Mouse (Mus musculus): ENCODE results near the gene Prkci. TPM values are rescaled to one million over a fixed set of nuclear protein-coding genes. Genes with fewer than 3 reads are reported as not detected.

Prkci gene
- polyA plus RNA-seq (2015; fragmentation: Nextera tagmentation; extraction: Ambion mirVana): 39.7 and 42.5 TPM in 2 replicates

DNA sequence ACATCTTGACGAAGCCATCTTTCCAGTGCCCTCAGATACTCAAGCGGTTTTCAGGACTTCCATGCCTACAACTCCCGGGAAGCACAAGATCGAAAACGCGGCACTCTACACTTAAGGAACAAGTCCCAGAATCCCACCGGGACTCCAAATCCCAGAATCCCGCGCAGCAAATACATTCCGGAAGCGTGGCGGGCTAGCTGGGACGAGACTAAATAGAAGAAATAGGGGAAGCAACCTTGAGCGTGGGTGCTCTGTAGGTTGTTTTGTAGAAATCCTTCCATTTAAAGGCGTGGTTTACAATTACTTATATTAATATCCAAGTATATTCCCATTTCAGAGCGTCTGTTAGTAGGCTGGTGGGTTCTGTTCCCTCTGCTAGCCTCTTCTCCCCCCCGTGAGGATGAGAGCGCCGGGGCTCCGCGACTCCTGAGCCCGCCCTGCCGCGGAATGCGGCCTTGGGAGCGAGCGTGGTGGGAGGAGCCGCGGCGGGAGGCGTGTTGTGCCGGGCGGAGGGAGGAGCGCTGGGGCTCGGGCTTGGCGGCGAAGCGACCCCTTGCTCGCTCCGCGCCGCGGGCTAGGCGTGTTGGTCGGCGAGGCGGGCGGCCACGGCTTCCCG lies at the start of gene Prkci:
Gene Prkci (plus strand): TSS at position 465 of the 616 bp plus-strand sequence.
- peak; percentile 97 for ATAC-seq (ENCODE audit: low FRiP score, low TSS enrichment)
- under 1% methylated on average over 41 of the region's 50 CpGs for WGBS

GRCm38 (mm10) chr3:30951652-30952051 lies 43.9 kb upstream of the Prkci start:
- no peak overlapping the region for H3K4me3 ChIP-seq (ENCODE audit: low read length)
- 76% methylated on average over 3 of the region's 3 CpGs for WGBS
- no peaks in the 10 kb centered on the region for H3K4me1 ChIP-seq (ENCODE audit: insufficient read depth, low read length)
- no peak overlapping the region for H3K4me2 ChIP-seq (replicated peaks; ENCODE audit: low read depth, low read length)
- no peaks in the 10 kb centered on the region for H3K27me3 ChIP-seq (ENCODE audit: insufficient read depth, low read length)
- ATAC-seq (ENCODE audit: low FRiP score, low TSS enrichment): no peak
- H3K36me3 ChIP-seq (ENCODE audit: insufficient read depth, low read length): peaks cover 54% of the 10 kb centered on the region
- no peaks in the 10 kb centered on the region for H3K9me3 ChIP-seq (ENCODE audit: low read length)
- H3K9ac ChIP-seq (replicated peaks; ENCODE audit: low read length): no peak overlapping the region
- H3K27ac ChIP-seq (ENCODE audit: low read length): no peak overlapping the region

More for the DNA sequence above, at the start of gene Prkci:
- Histone ChIP-seq H3K27me3 (ENCODE audit: insufficient read depth, low read length) (no peaks in the 10 kb centered on the region), H3K4me1 (ENCODE audit: insufficient read depth, low read length) (peaks cover 35% of the 10 kb centered on the region), H3K9ac (replicated peaks; ENCODE audit: low read length) (peak within 1 kb of the TSS; percentile 88), H3K4me3 (ENCODE audit: low read length) (peak within 1 kb of the TSS; percentile 83), H3K36me3 (ENCODE audit: insufficient read depth, low read length) (no peaks in the 10 kb centered on the region), H3K4me2 (replicated peaks; ENCODE audit: low read depth, low read length) (peak within 1 kb of the TSS; percentile 62), H3K9me3 (ENCODE audit: low read length) (no peaks in the 10 kb centered on the region), H3K27ac (ENCODE audit: low read length) (peak within 1 kb of the TSS; percentile 87)

- no peaks in the 10 kb centered on the region for H3K27me3 ChIP-seq (ENCODE audit: insufficient read depth, low read length)
- 90% methylated on average over 12 of the region's 12 CpGs for WGBS
- no peak overlapping the region for H3K4me3 ChIP-seq (ENCODE audit: low read length)
- H3K36me3 ChIP-seq (ENCODE audit: insufficient read depth, low read length): peaks cover 54% of the 10 kb centered on the region
- ATAC-seq (ENCODE audit: low FRiP score, low TSS enrichment): no peak
- H3K4me1 ChIP-seq (ENCODE audit: insufficient read depth, low read length): no peaks in the 10 kb centered on the region
- H3K9ac ChIP-seq (replicated peaks; ENCODE audit: low read length): no peak overlapping the region
- no peak overlapping the region for H3K27ac ChIP-seq (ENCODE audit: low read length)
- H3K9me3 ChIP-seq (ENCODE audit: low read length): no peaks in the 10 kb centered on the region
- H3K4me2 ChIP-seq (replicated peaks; ENCODE audit: low read depth, low read length): no peak overlapping the region
Observed at GRCm38 (mm10) chr3:30952273-30953070, 43.1 kb upstream of the Prkci start.

DNA sequence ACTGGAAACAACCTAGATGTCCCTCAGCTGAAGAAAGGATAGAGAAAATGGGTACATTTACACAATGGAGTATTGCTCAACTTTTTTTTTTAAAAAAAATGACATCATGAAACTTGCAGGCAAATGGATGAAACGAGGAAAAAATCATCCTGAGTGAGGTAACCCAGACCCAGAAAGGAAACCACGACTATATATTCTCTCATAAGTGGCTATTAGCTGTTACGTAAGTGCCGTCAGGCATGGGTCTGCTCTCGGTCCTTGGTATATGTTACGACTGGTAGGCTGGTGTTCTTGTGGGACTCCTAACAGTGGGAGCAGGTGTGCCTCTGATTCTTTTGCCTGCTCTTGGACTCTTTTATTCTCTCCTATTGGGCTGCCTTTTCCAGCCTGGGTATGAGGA lies 39.2 kb upstream of the Prkci start:
- Histone ChIP-seq H3K4me3 (ENCODE audit: low read length) (no peak overlapping the region), H3K27me3 (ENCODE audit: insufficient read depth, low read length) (no peaks in the 10 kb centered on the region), H3K9ac (replicated peaks; ENCODE audit: low read length) (no peak overlapping the region), H3K4me2 (replicated peaks; ENCODE audit: low read depth, low read length) (no peak overlapping the region), H3K9me3 (ENCODE audit: low read length) (no peaks in the 10 kb centered on the region), H3K4me1 (ENCODE audit: insufficient read depth, low read length) (no peaks in the 10 kb centered on the region; the same call in 1 of the 2 replicates), H3K36me3 (ENCODE audit: insufficient read depth, low read length) (peaks cover 68% of the 10 kb centered on the region), H3K27ac (ENCODE audit: low read length) (no peak overlapping the region)
- 96% methylated on average over 6 of the region's 6 CpGs for WGBS
- ATAC-seq (ENCODE audit: low FRiP score, low TSS enrichment): no peak

DNA sequence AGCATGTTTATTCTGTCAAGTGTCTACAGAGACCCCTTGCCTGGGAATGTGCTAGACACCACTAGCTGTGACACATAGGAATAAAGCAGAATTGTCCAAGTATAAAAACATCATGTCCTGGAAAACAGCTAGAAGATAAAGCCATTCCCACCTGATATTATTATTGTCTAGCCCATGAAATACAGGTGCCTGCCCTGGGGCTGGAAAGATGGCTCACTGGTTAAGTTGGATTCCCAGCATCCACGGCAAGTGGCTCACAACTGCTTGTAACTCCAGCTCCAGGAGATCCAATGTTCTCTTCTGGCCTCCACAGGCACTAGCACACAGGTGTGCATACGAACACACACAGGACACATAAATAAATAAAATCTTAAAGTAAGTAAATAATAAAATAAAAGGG lies 36.8 kb upstream of the Prkci start:
- Histone ChIP-seq H3K27me3 (ENCODE audit: insufficient read depth, low read length) (no peaks in the 10 kb centered on the region), H3K9ac (replicated peaks; ENCODE audit: low read length) (no peak overlapping the region), H3K9me3 (ENCODE audit: low read length) (no peaks in the 10 kb centered on the region), H3K36me3 (ENCODE audit: insufficient read depth, low read length) (peaks cover 74% of the 10 kb centered on the region), H3K4me3 (ENCODE audit: low read length) (no peak overlapping the region), H3K27ac (ENCODE audit: low read length) (no peak overlapping the region), H3K4me1 (ENCODE audit: insufficient read depth, low read length) (no peaks in the 10 kb centered on the region; the same call in 1 of the 2 replicates), H3K4me2 (replicated peaks; ENCODE audit: low read depth, low read length) (no peak overlapping the region)
- no peak for ATAC-seq (ENCODE audit: low FRiP score, low TSS enrichment)
- 80% methylated on average over 2 of the region's 2 CpGs for WGBS

GRCm38 (mm10) chr3:30959868-30960831 lies 35.4 kb upstream of the Prkci start:
- H3K4me2 ChIP-seq (replicated peaks; ENCODE audit: low read depth, low read length): no peak overlapping the region
- peak; percentile 70 for ATAC-seq (ENCODE audit: low FRiP score, low TSS enrichment)
- H3K4me1 ChIP-seq (ENCODE audit: insufficient read depth, low read length): no peaks in the 10 kb centered on the region; the same call in 1 of the 2 replicates
- 75% methylated on average over 7 of the region's 7 CpGs for WGBS
- H3K27ac ChIP-seq (ENCODE audit: low read length): peak overlapping the region; percentile 61; the same call in 1 of the 2 replicates
- no peaks in the 10 kb centered on the region for H3K27me3 ChIP-seq (ENCODE audit: insufficient read depth, low read length)
- no peaks in the 10 kb centered on the region for H3K9me3 ChIP-seq (ENCODE audit: low read length)
- peaks cover 73% of the 10 kb centered on the region for H3K36me3 ChIP-seq (ENCODE audit: insufficient read depth, low read length)
- no peak overlapping the region for H3K9ac ChIP-seq (replicated peaks; ENCODE audit: low read length)
- no peak overlapping the region for H3K4me3 ChIP-seq (ENCODE audit: low read length)

DNA sequence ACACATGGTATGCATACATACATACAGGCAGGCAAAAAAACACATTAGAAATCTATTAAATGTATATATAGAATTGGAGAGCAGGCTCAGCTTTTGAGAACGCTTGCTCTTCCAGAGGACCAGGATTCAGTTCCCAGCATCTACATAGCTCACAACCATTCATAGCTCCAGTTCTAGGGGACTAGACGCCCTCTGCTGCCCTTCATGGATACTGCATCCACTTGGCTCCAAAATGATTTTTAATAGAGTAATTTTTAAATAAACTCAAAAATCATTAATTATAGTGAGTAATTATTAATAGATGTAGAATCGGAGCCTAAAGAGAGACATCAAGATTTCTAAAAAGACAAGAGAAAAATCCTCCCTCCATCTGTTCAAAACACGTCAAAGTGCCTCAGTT lies 32.4 kb upstream of the Prkci start:
- no peak for ATAC-seq (ENCODE audit: low FRiP score, low TSS enrichment)
- Histone ChIP-seq H3K9ac (replicated peaks; ENCODE audit: low read length) (no peak overlapping the region), H3K4me3 (ENCODE audit: low read length) (no peak overlapping the region), H3K27me3 (ENCODE audit: insufficient read depth, low read length) (no peaks in the 10 kb centered on the region), H3K27ac (ENCODE audit: low read length) (no peak overlapping the region), H3K36me3 (ENCODE audit: insufficient read depth, low read length) (peaks cover 57% of the 10 kb centered on the region), H3K4me1 (ENCODE audit: insufficient read depth, low read length) (peaks cover 4% of the 10 kb centered on the region), H3K9me3 (ENCODE audit: low read length) (no peaks in the 10 kb centered on the region), H3K4me2 (replicated peaks; ENCODE audit: low read depth, low read length) (no peak overlapping the region)
- whole genome bisulfite sequencing: 96% methylated on average over 4 of the region's 4 CpGs

DNA sequence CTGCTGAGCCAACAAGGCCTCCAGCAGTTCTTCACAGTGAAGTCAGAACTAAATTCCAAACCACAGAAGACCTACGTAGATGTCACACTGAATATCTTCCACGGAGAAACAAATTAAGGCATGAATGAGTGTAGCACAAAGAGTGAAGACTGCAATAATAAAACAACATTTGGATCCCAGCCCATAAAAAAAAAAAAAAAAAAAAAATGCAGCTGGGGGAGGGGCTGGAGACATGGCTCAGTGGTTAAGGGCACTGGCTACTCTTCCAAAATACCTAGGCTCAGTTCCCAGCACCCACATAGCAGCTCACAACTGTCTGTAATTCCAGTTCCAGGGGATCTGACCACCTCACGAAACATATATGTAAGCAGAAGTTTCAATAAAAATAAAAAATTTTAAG lies 31.3 kb upstream of the Prkci start:
- peaks cover 7% of the 10 kb centered on the region for H3K4me1 ChIP-seq (ENCODE audit: insufficient read depth, low read length)
- no peak for ATAC-seq (ENCODE audit: low FRiP score, low TSS enrichment)
- no peak overlapping the region for H3K9ac ChIP-seq (replicated peaks; ENCODE audit: low read length)
- peaks cover 47% of the 10 kb centered on the region for H3K36me3 ChIP-seq (ENCODE audit: insufficient read depth, low read length)
- H3K9me3 ChIP-seq (ENCODE audit: low read length): no peaks in the 10 kb centered on the region
- whole genome bisulfite sequencing: 88% methylated on average over 3 of the region's 3 CpGs
- H3K27me3 ChIP-seq (ENCODE audit: insufficient read depth, low read length): no peaks in the 10 kb centered on the region
- H3K4me3 ChIP-seq (ENCODE audit: low read length): no peak overlapping the region
- H3K4me2 ChIP-seq (replicated peaks; ENCODE audit: low read depth, low read length): no peak overlapping the region
- H3K27ac ChIP-seq (ENCODE audit: low read length): no peak overlapping the region

GRCm38 (mm10) chr3:30965644-30966043 lies 29.9 kb upstream of the Prkci start:
- Histone ChIP-seq H3K4me1 (ENCODE audit: insufficient read depth, low read length) (peaks cover 7% of the 10 kb centered on the region), H3K4me3 (ENCODE audit: low read length) (no peak overlapping the region), H3K27ac (ENCODE audit: low read length) (no peak overlapping the region), H3K9me3 (ENCODE audit: low read length) (no peaks in the 10 kb centered on the region), H3K27me3 (ENCODE audit: insufficient read depth, low read length) (no peaks in the 10 kb centered on the region), H3K36me3 (ENCODE audit: insufficient read depth, low read length) (peaks cover 36% of the 10 kb centered on the region), H3K4me2 (replicated peaks; ENCODE audit: low read depth, low read length) (no peak overlapping the region), H3K9ac (replicated peaks; ENCODE audit: low read length) (no peak overlapping the region)
- WGBS: 91% methylated on average over 13 of the region's 13 CpGs
- no peak for ATAC-seq (ENCODE audit: low FRiP score, low TSS enrichment)
